Mouse (Mus musculus): ENCODE measurements around the gene Erich2.

DNA sequence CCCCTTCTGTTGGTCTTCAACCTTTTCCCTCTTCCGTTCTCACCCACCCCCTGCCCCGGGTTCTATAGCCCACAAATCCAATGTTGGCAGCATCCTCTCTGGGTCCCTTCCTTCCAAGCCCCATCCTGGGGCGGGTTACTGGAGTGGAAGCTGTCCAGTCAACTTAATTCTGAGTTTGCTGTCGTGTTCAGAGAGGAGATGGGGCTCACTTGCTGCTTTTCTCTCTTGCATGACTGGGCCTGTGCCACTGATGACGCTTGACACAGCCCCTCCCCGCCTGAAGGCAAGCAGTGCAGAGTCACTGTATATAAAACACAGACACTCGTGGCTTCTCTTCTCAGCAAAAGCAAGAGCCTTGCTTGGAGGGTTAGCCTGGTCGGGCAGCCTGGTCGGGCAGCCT lies 63.6 kb downstream of the Erich2 start:
- no peak for TF ChIP-seq CTCF (IDR thresholded peaks at IDR 0.05; ENCODE audit: low read depth)
- no peak for TF ChIP-seq EP300 (IDR thresholded peaks at IDR 0.05; ENCODE audit: low read depth)

Measured in liver, postnatal 0 days (tissue).